Mouse (Mus musculus): ENCODE measurements at regions not wholly inside any gene's neighbourhood (a gene's known extent, or its start where the extent isn't known, plus 50 kb on each side); places are given as distances from the start of the nearest gene placed in this dataset.
A peak's percentile ranks its signal among the peaks of the same experiment; 100 is the strongest.

DNA sequence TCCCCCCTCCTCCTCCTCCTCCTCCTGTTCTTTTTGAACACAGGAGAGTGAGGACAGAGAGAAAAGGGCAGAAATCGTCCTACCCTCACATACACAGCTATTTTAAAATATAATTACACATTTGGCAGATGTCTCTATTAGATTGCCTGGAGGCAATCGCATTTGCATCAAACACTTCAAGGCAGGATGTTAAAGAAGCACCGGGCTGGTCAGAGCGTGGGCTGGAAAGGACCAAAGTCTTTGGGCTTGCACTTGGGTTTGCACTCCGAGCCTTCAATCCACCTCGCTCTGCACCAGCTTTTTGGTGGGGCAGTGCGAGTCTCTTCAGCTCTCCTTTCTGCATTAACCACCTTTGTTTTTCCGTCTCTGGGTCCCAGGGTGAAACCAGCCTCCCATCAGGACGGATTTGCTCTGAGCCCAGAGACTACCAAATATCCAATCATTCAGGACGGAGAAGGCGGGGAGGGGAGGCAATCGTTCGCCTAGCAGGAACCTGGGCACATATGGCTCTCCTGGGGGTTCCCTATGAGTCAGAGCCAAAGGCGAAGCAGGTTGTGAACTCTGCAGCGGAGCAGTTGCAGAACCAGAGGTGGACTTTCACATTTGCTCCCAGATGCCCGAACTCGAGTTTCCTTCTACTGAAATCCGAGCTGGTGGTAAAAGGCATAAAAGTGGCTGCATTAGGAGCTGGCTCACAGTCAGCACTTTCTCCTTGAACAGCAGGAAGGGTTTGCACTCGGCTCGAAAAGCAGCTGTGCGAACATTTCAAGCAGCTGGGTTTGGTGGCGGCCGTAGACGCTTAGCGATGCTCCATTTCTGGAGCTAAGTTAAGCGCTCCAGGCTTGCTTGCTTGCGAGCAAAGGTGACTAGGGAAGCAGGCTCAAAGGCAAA lies 58.1 kb upstream of the Cpm start:
- Histone ChIP-seq H3K4me3 (peak overlapping the region; percentile 56), H3K36me3 (no peaks in the 10 kb centered on the region), H3K27ac (replicated peaks) (peak overlapping the region; percentile 68), H3K9me3 (replicated peaks) (peaks cover 6% of the 10 kb centered on the region; the same call in 1 of the 2 replicates), H3K4me1 (peaks cover 31% of the 10 kb centered on the region), H3K27me3 (ENCODE audit: low read depth, poor library complexity, severe bottlenecking) (peaks cover 45% of the 10 kb centered on the region)
- peak; percentile 56 for DNase-seq (ENCODE audit: low spot score)
- WGBS = under 1% methylated on average over 27 of the region's 27 CpGs

DNA sequence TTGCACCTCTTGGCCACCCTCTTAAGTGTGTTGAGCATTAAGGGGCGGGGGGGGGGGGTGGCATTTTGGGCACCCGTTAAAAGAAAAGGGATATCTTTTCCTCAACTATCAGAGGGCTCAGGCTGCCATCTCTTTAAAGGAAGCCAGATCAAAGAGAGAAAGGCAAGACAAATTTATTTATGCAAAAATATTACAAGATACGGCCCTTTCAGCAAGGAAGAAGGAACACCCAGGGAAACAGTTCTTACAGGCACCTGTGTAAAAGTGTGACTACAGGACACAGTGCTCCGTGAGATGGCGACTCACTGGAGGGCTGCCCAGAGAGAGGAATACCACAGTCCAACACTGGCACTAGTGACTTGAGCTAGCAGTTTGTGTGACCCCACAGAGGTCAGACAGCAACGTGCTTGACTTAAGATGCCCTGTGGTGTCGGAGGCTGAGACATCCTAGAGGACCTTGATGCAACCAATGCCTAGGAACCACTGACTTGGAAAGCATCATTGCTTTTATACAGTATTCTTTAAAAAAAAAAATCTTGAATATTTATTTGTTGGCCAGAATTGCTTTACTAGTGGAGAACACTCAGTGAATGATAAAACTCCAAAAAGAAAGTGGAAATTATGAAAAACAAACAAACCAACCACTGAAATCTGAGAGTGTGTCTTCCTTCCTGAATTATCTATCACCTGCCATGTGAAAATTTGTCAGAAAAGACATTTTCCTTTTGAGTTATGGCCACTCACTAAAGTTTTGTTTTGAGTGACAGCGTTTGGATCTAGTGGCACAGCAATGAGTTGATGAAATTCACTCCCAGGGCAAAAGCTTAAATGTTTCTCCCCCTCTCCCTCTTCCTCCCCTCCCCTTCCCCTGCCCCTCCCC lies 59.0 kb upstream of the Cpm start:
- peaks cover 45% of the 10 kb centered on the region for H3K27me3 ChIP-seq (ENCODE audit: low read depth, poor library complexity, severe bottlenecking)
- peaks cover 8% of the 10 kb centered on the region; the same call in 1 of the 2 replicates for H3K9me3 ChIP-seq (replicated peaks)
- H3K27ac ChIP-seq (replicated peaks) = no peak overlapping the region
- no peaks in the 10 kb centered on the region for H3K36me3 ChIP-seq
- no peak for DNase-seq (ENCODE audit: low spot score)
- H3K4me3 ChIP-seq = peak overlapping the region; percentile 56
- H3K4me1 ChIP-seq = peaks cover 27% of the 10 kb centered on the region
- WGBS = 57% methylated on average over 8 of the region's 8 CpGs

DNA sequence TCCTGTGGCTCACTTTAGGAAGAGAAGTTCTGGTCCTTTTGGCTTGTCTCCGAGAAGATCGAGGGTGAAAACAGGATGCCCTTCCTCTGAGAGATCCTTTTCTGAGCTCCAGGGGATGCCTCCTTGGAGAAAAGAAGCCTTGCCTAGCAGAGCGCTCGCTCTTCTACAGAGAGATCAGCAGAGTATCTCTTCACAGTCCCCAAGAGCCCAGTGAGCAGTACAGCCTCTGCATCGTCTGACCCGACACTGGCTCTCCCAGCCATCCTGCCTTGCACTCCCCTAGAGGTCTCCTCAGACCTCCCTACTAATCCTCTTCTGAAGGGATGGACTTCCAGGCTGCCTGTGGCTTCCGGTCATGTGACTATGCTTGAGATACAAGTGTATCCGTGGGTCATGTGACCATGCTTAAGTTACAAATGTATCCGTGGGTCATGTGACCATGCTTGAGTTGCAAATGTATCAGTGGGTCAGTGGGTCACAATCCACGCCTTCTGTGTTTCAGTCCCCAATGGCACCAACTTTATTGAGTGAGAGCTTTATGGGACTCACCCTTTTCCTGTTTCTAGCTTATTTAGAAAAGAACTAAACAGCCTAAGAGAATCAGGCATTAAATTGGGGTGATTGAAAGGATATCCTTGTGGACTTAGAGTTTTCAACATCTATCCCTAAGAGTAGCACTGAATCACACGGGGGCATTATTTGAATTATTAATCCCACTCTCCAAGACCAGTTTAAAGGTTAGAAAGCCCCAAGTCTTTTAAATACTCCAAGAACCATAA lies 59.8 kb upstream of the Cpm start:
- Histone ChIP-seq H3K36me3 (no peaks in the 10 kb centered on the region), H3K9me3 (replicated peaks) (peaks cover 8% of the 10 kb centered on the region; the same call in 1 of the 2 replicates), H3K4me1 (peaks cover 27% of the 10 kb centered on the region), H3K27me3 (ENCODE audit: low read depth, poor library complexity, severe bottlenecking) (peaks cover 45% of the 10 kb centered on the region), H3K27ac (replicated peaks) (no peak overlapping the region), H3K4me3 (no peak overlapping the region)
- WGBS = 81% methylated on average over 11 of the region's 11 CpGs
- DNase-seq (ENCODE audit: low spot score) = no peak

DNA sequence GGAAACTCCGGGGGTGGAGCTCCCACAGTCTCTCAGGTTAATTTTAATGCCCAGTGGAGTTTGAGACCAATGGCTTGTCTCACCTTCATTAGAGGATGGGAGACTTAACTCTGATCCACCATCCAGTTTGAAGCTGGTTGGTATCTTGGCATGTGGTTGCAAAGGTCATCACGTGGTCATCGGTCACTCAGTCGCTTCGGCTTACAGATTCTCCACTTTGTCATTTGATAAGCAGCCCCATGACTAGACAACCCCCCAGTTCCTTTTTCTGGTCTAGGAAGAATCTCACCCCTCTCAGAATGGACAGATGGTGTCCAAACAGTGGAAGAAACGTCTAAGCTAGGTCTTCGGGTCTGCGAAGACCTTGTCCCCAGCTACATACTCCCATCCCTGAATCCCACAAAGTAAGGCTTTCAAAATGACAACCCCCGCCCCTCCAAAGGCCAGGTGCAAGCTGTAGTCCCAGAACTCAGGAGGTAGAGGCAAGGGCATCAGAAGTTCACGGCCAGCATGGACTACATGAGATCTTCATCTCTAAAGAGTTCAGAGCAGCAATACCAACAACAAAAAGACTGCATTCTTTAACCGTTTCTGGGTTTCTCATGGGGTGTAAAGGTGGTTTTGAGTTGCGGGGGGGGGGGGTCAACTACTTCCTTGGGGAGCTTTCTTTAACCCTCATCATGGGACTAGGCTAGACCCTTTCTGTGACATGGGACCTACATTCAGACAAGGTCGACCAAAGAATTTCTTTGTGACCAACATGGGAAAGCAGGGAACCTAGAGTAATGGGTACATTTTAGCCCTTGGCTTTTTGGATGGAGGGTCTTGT lies 60.6 kb upstream of the Cpm start:
- 93% methylated on average over 13 of the region's 13 CpGs for WGBS

DNA sequence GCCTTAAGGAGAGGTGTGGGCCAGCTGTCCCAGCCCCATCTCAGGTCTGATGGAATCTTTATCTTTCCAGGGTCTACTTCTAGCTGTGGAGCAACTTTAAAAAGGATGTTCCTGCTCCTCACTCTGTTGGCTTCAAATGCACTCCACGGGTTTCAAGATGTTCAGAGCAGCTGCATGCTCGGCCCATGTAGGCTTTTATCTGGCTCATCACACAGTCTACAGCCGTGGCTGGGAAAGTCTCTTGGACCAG lies 61.2 kb upstream of the Cpm start:
- H3K36me3 ChIP-seq = no peaks in the 10 kb centered on the region
- peaks cover 25% of the 10 kb centered on the region for H3K4me1 ChIP-seq
- H3K27me3 ChIP-seq (ENCODE audit: low read depth, poor library complexity, severe bottlenecking) = peaks cover 47% of the 10 kb centered on the region
- WGBS = 84% methylated on average over 3 of the region's 3 CpGs
- no peak for DNase-seq (ENCODE audit: low spot score)
- peaks cover 8% of the 10 kb centered on the region; the same call in 1 of the 2 replicates for H3K9me3 ChIP-seq (replicated peaks)
- H3K4me3 ChIP-seq = no peak overlapping the region
- H3K27ac ChIP-seq (replicated peaks) = no peak overlapping the region

More for the DNA sequence above, 60.6 kb upstream of the Cpm start:
- H3K36me3 ChIP-seq = no peaks in the 10 kb centered on the region
- no peak overlapping the region for H3K27ac ChIP-seq (replicated peaks)
- H3K4me1 ChIP-seq = peaks cover 27% of the 10 kb centered on the region
- peaks cover 8% of the 10 kb centered on the region; the same call in 1 of the 2 replicates for H3K9me3 ChIP-seq (replicated peaks)
- peaks cover 48% of the 10 kb centered on the region for H3K27me3 ChIP-seq (ENCODE audit: low read depth, poor library complexity, severe bottlenecking)
- H3K4me3 ChIP-seq = no peak overlapping the region
- DNase-seq (ENCODE audit: low spot score) = no peak

DNA sequence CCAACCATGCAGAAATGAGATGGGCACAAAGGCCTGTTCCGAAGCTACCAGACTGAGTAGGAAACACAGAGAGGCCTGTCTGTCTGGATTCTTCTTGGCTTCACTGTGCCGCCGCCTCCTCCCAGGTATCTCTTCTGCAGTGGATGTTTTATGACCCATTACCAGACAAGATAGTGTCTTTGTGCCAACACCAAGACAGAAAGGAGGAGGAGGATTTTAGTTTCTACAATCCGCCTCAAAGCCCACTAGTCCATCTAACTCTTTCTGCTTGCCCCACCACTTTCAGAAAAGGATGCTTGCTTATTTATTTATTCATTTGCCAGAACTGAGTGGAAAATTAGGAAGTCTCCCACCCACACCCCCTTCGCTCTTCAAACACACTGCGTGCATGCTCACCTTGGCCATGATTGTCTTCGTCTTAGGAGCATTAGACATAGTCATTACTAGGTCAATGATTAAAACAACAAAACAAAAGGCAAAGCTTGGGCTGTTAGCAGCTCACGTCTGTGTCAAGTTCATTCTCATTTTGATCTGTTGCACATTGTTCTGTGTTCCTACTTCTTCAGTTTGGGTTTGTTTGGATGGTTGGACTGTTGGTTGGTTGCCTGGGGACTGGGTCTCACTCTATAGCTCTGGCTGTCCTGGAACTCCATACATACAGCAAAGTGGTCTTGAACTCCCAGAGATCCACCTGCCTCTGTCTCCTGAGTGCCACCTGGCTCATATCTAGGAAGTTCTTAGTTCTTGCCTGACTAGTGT lies 61.7 kb upstream of the Cpm start:
- no peak overlapping the region for H3K27ac ChIP-seq (replicated peaks)
- no peak overlapping the region for H3K4me3 ChIP-seq
- peaks cover 8% of the 10 kb centered on the region; the same call in 1 of the 2 replicates for H3K9me3 ChIP-seq (replicated peaks)
- peaks cover 42% of the 10 kb centered on the region for H3K27me3 ChIP-seq (ENCODE audit: low read depth, poor library complexity, severe bottlenecking)
- WGBS = 93% methylated on average over 8 of the region's 8 CpGs
- H3K36me3 ChIP-seq = no peaks in the 10 kb centered on the region
- no peak for DNase-seq (ENCODE audit: low spot score)
- H3K4me1 ChIP-seq = peaks cover 20% of the 10 kb centered on the region

DNA sequence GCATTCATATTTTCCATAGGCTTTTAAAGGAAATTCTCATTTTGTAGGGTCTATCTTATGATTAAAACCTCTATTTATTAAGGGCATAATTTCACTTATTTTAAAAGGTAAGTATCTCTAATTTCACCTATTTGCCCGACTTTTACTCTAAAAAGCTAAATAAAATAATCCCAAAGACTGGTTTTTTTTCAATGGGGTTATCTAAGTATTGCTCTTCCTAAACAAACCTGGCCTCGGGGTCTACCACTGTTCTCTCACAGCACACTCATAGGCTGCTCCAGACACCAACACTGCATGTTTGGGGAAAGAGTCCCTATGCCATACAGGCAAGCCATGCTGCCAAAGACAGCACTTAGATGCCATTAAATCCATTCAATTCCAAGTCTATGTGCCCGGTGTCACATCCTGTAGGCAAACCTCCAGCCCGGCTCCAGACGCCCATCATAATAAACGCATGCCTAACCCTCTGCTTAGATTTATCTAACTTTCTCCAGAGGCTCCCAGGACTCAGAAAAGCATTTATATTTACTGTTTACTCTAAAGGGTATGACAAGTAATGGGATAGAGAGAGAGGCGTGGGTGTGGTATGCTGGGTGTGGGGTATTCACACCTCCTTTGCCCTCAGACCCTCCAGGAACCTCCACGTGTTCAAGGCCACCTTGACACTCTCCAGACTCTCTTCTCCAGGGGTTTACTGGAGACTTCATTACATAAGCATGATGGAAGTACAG lies 62.5 kb upstream of the Cpm start:
- Histone ChIP-seq H3K36me3 (no peaks in the 10 kb centered on the region), H3K27ac (replicated peaks) (no peak overlapping the region), H3K27me3 (ENCODE audit: low read depth, poor library complexity, severe bottlenecking) (peaks cover 35% of the 10 kb centered on the region), H3K4me1 (peaks cover 13% of the 10 kb centered on the region), H3K9me3 (replicated peaks) (peaks cover 8% of the 10 kb centered on the region; the same call in 1 of the 2 replicates), H3K4me3 (no peak overlapping the region)
- 93% methylated on average over 8 of the region's 8 CpGs for WGBS
- DNase-seq (ENCODE audit: low spot score) = no peak

DNA sequence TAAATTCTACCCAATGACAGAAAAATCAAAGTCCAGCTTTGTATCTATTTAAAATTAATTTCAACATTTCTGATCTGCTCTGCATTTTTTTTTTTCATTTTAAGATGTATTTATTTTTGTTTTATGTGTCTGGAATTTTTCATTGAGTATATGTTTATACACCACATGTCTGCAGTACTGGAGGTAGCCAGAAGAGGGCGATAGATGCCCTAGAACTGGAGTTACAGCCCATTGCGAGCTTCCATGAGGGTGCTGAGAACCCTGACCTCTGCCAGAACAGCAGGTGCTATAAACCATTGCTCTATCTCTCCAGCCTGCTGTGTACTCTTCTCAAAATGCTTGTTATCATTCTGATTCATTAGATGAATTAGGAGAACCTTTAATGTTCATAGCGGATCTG lies 63.1 kb upstream of the Cpm start:
- no peak for DNase-seq (ENCODE audit: low spot score)
- 85% methylated on average over 3 of the region's 3 CpGs for WGBS
- Histone ChIP-seq H3K9me3 (replicated peaks) (peaks cover 8% of the 10 kb centered on the region; the same call in 1 of the 2 replicates), H3K36me3 (no peaks in the 10 kb centered on the region), H3K4me3 (no peak overlapping the region), H3K4me1 (peaks cover 7% of the 10 kb centered on the region), H3K27ac (replicated peaks) (no peak overlapping the region), H3K27me3 (ENCODE audit: low read depth, poor library complexity, severe bottlenecking) (peaks cover 29% of the 10 kb centered on the region)

DNA sequence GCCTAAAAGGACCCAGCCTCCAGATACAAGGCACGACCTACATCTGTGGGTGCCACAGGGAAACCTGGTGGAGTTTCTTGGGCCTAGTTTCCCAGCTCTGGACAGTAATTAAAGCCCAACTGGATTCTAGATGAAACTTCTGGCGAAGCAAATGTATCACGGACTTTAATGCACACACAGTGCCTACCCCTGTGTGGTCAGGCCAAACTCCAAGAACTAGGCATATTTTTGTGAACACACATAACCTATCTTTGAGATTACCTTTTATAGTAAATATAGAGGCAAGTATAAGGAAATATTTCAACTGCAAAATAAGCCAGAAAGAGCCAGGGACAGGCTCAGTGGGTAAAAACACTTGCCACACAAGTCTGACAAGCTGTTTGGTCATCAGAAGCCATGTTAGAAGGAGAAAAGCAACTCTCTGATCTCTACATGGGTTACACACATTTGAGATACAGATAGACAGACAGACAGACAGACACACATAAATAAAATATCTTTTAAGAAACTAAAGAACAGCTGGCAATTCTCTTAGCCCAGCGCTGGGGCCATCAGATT lies 63.7 kb upstream of the Cpm start:
- 96% methylated on average over 4 of the region's 4 CpGs for WGBS
- H3K27me3 ChIP-seq (ENCODE audit: low read depth, poor library complexity, severe bottlenecking) = peaks cover 23% of the 10 kb centered on the region
- H3K9me3 ChIP-seq (replicated peaks) = peaks cover 8% of the 10 kb centered on the region; the same call in 1 of the 2 replicates
- H3K36me3 ChIP-seq = no peaks in the 10 kb centered on the region
- H3K4me1 ChIP-seq = peaks cover under 1% of the 10 kb centered on the region; the same call in 1 of the 2 replicates
- H3K27ac ChIP-seq (replicated peaks) = no peak overlapping the region
- no peak overlapping the region for H3K4me3 ChIP-seq
- DNase-seq (ENCODE audit: low spot score) = no peak

DNA sequence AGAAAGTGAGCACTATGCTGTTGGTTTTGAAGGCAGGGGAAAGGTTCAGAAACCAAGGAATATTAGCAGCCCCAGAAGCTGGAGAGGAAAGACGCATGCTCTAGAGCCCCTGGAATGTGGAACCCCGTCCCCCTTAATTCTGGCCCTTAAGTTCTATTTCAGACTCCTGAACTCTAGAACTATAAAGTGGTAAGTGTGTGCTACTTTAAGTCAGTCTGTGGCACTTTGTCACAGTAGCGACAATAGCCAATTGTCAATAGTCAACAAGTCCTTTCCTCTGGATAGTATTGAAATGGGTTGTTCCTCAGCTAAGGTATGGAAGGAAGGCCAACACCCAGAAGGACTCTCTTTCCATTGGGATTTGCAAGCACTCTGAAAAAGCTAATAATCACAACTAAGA lies 64.2 kb upstream of the Cpm start:
- WGBS = 88% methylated on average over 3 of the region's 3 CpGs
- no peaks in the 10 kb centered on the region for H3K36me3 ChIP-seq
- no peak overlapping the region for H3K27ac ChIP-seq (replicated peaks)
- no peak for DNase-seq (ENCODE audit: low spot score)
- peaks cover 8% of the 10 kb centered on the region; the same call in 1 of the 2 replicates for H3K9me3 ChIP-seq (replicated peaks)
- H3K27me3 ChIP-seq (ENCODE audit: low read depth, poor library complexity, severe bottlenecking) = peaks cover 18% of the 10 kb centered on the region
- H3K4me3 ChIP-seq = no peak overlapping the region
- H3K4me1 ChIP-seq = no peaks in the 10 kb centered on the region; the same call in 1 of the 2 replicates

All from midbrain, embryonic 10.5 days (tissue).